Mouse (Mus musculus) lung, postnatal 0 days (tissue): Measurements from ENCODE around the gene Hist1h4h. TPM values are rescaled to one million over a fixed set of nuclear protein-coding genes. Genes with fewer than 3 reads are reported as not detected.

ENCODE experiments used
- ATAC-seq: fragments of 200-750 bp; cut with Nextera tagmentation; 2 replicates; pipeline ENCODE4 v1.8.0; 2017; ENCODE audit warnings: moderate library complexity
- DNase-seq: peaks from one replicate; pipeline ENCODE4 v3.0.0-alpha.2; 2016; ENCODE audit warnings: low spot score
- H3K27ac ChIP-seq: fragments of 300-500 bp; sonication (generic); 2 replicates; pipeline ENCODE4 v1.5.1; 2014; ENCODE audit warnings: antibody characterized with exemption, mild to moderate bottlenecking, low read length, mixed read lengths
- H3K27me3 ChIP-seq: fragments of 300-500 bp; sonication (generic); replicated peaks from 2 replicates; pipeline ENCODE4 v1.6.1; 2014; ENCODE audit warnings: low read length, mixed read lengths; ENCODE audit not compliant: insufficient read depth
- H3K36me3 ChIP-seq: fragments of 300-500 bp; sonication (generic); 2 replicates; pipeline ENCODE4 v1.6.1; 2014; ENCODE audit warnings: low read length, mixed read lengths; ENCODE audit not compliant: insufficient read depth
- H3K4me1 ChIP-seq: fragments of 300-500 bp; sonication (generic); 2 replicates; pipeline ENCODE4 v1.6.1; 2014; ENCODE audit warnings: antibody characterized with exemption, low read depth, low read length, mixed read lengths; ENCODE audit not compliant: insufficient read depth
- H3K4me2 ChIP-seq: fragments of 300-500 bp; sonication (generic); replicated peaks from 2 replicates; pipeline ENCODE4 v1.6.1; 2014; ENCODE audit warnings: low read depth, mild to moderate bottlenecking, low read length, moderate library complexity, mixed read lengths
- H3K4me3 ChIP-seq: fragments of 300-500 bp; sonication (generic); 2 replicates; pipeline ENCODE4 v1.5.1; 2014; ENCODE audit warnings: low read depth, low read length
- H3K9ac ChIP-seq: fragments of 300-500 bp; sonication (generic); replicated peaks from 2 replicates; pipeline ENCODE4 v1.6.1; 2014; ENCODE audit warnings: low read depth, mild to moderate bottlenecking
- H3K9me3 ChIP-seq: fragments of 300-500 bp; sonication (generic); 2 replicates; pipeline ENCODE4 v1.6.1; 2016; ENCODE audit warnings: low read length, mixed read lengths
- CTCF ChIP-seq: IDR thresholded peaks from 2 replicates; pipeline ENCODE4 v1.5.1; 2016; ENCODE audit warnings: antibody characterized with exemption, mild to moderate bottlenecking
- EP300 ChIP-seq: IDR thresholded peaks from 2 replicates; pipeline ENCODE4 v1.6.1; 2016; ENCODE audit warnings: antibody characterized with exemption, mild to moderate bottlenecking, control low read depth
- WGBS: fragments of 180-500 bp; shearing (Covaris S2); extraction: QIAGEN DNeasy Blood & Tissue Kit; methylation state at CpG from one replicate; pipeline ENCODE4 v1.1.7; 2014; 5-methylcytosine and 5-hydroxymethylcytosine counted together
- polyA plus RNA-seq: library from polyadenylated mRNA; unstranded; fragments of >200 nt; fragmentation: Nextera tagmentation; extraction: Ambion mirVana; gene quantifications from 2 replicates; pipeline ENCODE4 v1.2.1, GENCODE M21; 2015

The Hist1h4h gene
- polyA plus RNA-seq, 1 experiment from 2014 or later = 7.0 TPM

DNA sequence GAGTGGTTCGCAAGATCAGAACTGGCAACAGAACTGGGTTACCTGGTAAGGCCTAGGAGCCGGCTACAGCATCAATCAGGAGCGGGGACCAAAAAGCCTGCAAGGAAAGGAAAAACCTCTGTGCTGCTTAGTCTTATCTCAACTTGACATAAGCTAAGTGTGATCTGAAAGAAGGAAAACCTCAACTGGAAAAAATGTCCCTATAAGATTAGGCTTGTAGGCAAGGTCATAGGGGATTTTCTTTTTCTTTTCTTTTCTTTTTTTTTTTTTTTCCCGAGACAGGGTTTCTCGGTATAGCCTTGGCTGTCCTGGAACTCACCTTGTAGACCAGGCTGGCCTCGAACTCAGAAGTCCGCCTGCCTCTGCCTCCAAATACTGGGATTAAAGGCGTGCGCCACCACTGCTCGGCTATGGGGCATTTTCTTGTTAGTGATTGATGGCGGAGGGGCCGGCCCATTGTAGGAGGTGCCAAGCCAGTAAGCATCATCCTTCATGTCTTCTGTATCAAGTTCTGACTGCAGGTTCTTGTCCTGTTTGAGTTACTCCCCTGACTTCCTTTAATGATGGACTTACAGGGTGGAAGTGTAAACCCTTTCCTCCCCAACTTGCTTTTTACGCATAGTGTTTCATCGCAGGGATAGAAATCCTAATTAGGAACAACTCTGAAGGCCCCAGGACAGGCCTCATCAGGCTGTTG lies 23.9 kb upstream of the Hist1h4h start:
- TF ChIP-seq EP300 (no peak), CTCF (no peak)
- WGBS = 38% methylated on average over 14 of the region's 14 CpGs

DNA sequence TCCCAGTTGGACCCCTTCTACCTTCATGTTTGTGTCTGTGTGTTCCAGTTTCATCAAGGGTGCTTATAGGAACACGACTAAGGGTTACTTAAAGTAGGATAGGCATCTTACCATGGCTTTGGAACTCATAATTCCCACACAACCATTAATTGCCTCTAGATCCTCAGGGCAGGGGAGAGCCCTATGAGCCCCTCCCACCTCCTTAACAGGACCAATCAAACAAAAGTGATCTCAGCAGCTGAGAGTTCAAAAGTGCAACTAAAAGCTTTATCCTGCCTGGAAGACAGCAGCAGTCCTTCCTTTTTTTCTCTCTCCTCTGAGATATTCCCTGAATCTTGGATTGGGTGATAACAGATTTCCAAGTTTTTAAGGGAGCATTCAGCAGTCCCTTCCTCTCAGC lies 20.7 kb upstream of the Hist1h4h start:
- no peak for DNase-seq
- Histone ChIP-seq H3K36me3 (no peaks in the 10 kb centered on the region), H3K27ac (no peak overlapping the region)

More for the DNA sequence above, 23.9 kb upstream of the Hist1h4h start:
- ATAC-seq (no peak), DNase-seq (no peak)
- no peak overlapping the region for H3K4me2 ChIP-seq
- no peaks in the 10 kb centered on the region for H3K36me3 ChIP-seq
- H3K4me3 ChIP-seq = no peak overlapping the region
- H3K27ac ChIP-seq = no peak overlapping the region
- H3K9ac ChIP-seq = no peak overlapping the region
- H3K4me1 ChIP-seq = no peaks in the 10 kb centered on the region
- H3K27me3 ChIP-seq = no peaks in the 10 kb centered on the region
- H3K9me3 ChIP-seq = no peaks in the 10 kb centered on the region

DNA sequence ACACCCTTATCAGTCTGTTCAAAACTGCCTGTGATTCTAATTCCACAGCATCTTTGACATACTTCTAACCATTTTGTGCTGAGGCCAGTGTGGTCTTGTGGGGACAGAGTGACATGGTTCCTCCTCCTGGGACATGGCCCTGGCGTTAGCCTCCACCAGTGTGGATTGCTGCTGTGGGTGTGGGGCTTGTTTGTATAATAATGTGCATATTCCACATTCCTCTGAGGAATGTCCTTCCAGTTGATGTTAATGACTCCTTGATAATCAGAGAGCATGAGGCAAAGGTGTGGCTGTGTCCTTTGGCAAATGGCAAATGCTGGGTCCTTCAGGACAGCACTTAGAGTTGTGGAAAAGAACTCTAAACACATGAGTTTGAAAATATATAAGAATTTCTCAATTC lies 17.3 kb upstream of the Hist1h4h start:
- Histone ChIP-seq H3K4me2 (no peak overlapping the region), H3K9ac (no peak overlapping the region), H3K4me1 (no peaks in the 10 kb centered on the region), H3K4me3 (no peak overlapping the region), H3K27me3 (no peaks in the 10 kb centered on the region), H3K36me3 (no peaks in the 10 kb centered on the region), H3K9me3 (no peaks in the 10 kb centered on the region), H3K27ac (no peak overlapping the region)
- DNase-seq (no peak), ATAC-seq (no peak)
- WGBS = 57% methylated on average over 1 of the region's 1 CpGs
- TF ChIP-seq EP300 = no peak
- TF ChIP-seq CTCF = no peak

More for the DNA sequence above, 20.7 kb upstream of the Hist1h4h start:
- TF ChIP-seq CTCF (no peak), EP300 (no peak)
- WGBS = 37% methylated on average over 1 of the region's 1 CpGs
- no peaks in the 10 kb centered on the region for H3K27me3 ChIP-seq
- no peak overlapping the region for H3K4me3 ChIP-seq
- no peak overlapping the region for H3K4me2 ChIP-seq
- H3K9me3 ChIP-seq = no peaks in the 10 kb centered on the region
- ATAC-seq = no peak
- H3K9ac ChIP-seq = no peak overlapping the region
- H3K4me1 ChIP-seq = no peaks in the 10 kb centered on the region

DNA sequence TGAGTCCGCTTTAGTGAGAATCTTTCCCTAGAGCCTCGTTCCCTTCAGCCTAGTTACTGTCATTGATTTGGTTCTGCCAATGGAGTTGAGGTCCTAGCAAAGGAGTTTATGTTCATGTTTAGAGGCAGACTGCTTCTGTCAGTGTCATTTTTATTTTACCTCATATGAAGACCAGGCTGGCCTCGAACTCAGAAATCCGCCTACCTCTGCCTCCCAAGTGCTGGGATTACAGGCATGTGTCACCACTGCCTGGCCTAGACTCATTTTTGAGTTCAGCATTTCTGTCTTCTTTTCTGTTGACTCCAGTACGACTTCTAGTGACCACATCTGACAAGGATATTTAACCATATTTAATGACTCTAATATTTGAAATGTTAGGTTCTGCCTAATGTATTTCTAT lies 15.6 kb upstream of the Hist1h4h start:
- ATAC-seq = no peak
- WGBS = 73% methylated on average over 5 of the region's 5 CpGs
- TF ChIP-seq EP300 (no peak), CTCF (no peak)
- no peak overlapping the region for H3K4me3 ChIP-seq
- H3K9ac ChIP-seq = no peak overlapping the region
- no peaks in the 10 kb centered on the region for H3K9me3 ChIP-seq
- H3K27ac ChIP-seq = no peak overlapping the region
- no peak for DNase-seq
- H3K4me2 ChIP-seq = no peak overlapping the region
- H3K27me3 ChIP-seq = no peaks in the 10 kb centered on the region
- H3K4me1 ChIP-seq = no peaks in the 10 kb centered on the region
- H3K36me3 ChIP-seq = no peaks in the 10 kb centered on the region

DNA sequence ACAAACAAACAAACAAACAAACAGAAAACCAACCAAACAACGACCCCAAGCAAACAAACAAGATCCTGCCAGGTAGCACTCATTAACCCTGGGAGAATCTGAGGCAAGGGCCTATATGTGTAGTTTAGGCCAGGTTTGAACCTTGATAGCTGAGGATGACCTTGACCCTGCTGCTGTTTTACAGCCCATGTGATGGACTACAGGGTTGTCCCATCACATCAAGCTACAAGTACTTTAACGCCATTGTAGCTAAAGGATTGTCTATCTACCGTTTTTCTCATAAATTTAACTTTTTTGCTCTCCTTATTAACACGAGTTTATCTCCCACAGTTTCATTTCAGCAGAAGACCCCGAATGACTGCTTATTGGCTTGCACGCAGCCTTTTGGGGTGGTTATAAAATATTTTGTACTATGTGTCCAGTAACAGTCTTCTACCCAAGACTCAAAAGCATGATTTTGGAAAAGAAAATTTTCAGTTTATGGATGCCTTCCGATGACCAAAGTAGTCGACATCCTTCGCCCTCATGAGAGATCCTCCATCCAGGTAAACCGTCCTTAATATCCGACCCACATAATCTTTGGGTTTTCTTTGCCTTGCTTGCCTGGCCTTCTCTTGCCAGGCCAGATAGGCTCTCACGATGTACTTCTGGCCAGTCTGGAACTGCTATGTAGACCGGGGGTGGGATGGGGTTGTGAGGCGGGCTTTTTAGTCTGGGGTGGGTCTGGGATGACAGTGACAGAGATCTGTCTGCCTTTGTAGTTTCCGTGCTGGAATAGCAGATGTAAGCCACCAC lies 14.8 kb upstream of the Hist1h4h start:
- no peak overlapping the region for H3K27ac ChIP-seq
- H3K4me2 ChIP-seq = peak overlapping the region; percentile 17; the same call in 1 of the 2 replicates
- H3K36me3 ChIP-seq = no peaks in the 10 kb centered on the region
- TF ChIP-seq CTCF (no peak), EP300 (no peak)
- WGBS = 47% methylated on average over 15 of the region's 15 CpGs
- H3K27me3 ChIP-seq = no peaks in the 10 kb centered on the region
- no peak for ATAC-seq
- no peak overlapping the region for H3K9ac ChIP-seq
- no peak for DNase-seq
- no peaks in the 10 kb centered on the region for H3K9me3 ChIP-seq
- H3K4me1 ChIP-seq = no peaks in the 10 kb centered on the region
- no peak overlapping the region for H3K4me3 ChIP-seq

DNA sequence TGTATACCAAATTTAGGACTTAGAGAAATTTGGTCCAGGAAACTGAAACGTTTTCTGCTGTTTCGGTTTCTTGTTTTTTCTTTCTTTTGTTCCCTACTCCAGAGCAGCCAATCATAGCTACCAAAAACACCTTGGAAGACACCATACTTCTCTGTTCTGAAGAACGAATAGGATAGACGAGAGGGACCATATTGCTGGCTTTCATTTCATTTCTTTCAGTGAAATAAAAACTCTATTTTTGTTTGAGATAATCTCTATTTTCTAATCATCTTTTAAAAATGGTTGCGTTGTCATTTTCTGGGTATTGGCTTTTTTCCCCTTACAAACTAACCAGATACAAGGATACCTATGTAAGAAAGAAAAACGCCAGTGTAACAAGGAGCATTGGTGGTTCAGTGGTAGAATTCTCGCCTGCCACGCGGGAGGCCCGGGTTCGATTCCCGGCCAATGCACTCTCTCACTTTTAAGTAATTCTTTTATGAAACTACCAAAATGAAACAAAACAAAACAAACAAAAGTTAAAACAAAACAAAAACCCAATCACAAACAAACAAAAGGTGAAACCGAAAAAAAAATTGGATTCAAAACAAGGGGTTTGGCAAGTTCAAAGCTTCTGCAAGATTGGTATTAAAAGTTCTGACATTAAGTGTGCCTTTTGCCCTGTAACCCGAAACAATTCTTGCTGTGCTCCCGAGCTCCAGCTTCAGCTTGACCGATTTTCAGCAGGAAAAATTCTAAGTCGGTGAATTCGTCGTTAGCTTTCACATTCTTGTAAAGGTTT lies 13.8 kb upstream of the Hist1h4h start:
- peak; percentile 71 for DNase-seq
- TF ChIP-seq CTCF (no peak), EP300 (no peak; the same call in 1 of the 2 replicates)
- WGBS = under 1% methylated on average over 19 of the region's 19 CpGs

More for the DNA sequence above, 13.8 kb upstream of the Hist1h4h start:
- Histone ChIP-seq H3K27me3 (no peaks in the 10 kb centered on the region), H3K9me3 (no peaks in the 10 kb centered on the region), H3K9ac (no peak overlapping the region), H3K4me1 (no peaks in the 10 kb centered on the region), H3K36me3 (no peaks in the 10 kb centered on the region), H3K4me3 (peak overlapping the region; percentile 52), H3K4me2 (peak overlapping the region; percentile 65), H3K27ac (peak overlapping the region; percentile 57; the same call in 1 of the 2 replicates)
- ATAC-seq = peak; percentile 61
